Mouse (Mus musculus) left cerebral cortex, adult 6 months (tissue): ENCODE results near the gene Serinc2. TPM values are rescaled to one million over a fixed set of nuclear protein-coding genes. Genes with fewer than 3 reads are reported as not detected.

Experiments used
- long read RNA-seq, 2 experiments: library from polyadenylated mRNA; unstranded; transcript quantifications; one replicate each; pipeline ENCODE4 v2.0.0; 2019 to 2020
- polyA plus RNA-seq: library from polyadenylated mRNA; unstranded; fragments of <200 nt; fragmentation: Nextera tagmentation; gene quantifications from 2 replicates; pipeline ENCODE4 v1.2.3, GENCODE M21; 2021

Gene Serinc2
- polyA plus RNA-seq, result 3.5 and 4.2 TPM in 2 replicates
- long read RNA-seq, experiment 1, transcript Serinc2-201 (10 exons, 1,878 nt), result major isoform, 15 of 25 reads
- long read RNA-seq, experiment 1, partial matches to known transcripts, result 2 of 25 reads
- long read RNA-seq, experiment 1, other reads (novel, unspliced or antisense), result 8 of 25 reads
- long read RNA-seq, experiment 2, partial matches to known transcripts, result 1 of 1 reads
- long read RNA-seq, experiment 2, other reads (novel, unspliced or antisense), result 0 of 1 reads

GRCm38 (mm10) chr4:130279105-130279504, at the start of gene Serinc2:
Serinc2 (minus strand) TSS chr4:130279205.

GRCm38 (mm10) chr4:130308231-130309081, 29.5 kb upstream of the Serinc2 start, which contains the start of the genes Fabp3 and Gm10570:
Fabp3 (plus strand) TSS chr4:130308595.
Gm10570 (minus strand) TSS chr4:130308674.

GRCm38 (mm10) chr4:130222179-130222578, 56.8 kb downstream of the Serinc2 start, which contains the start of gene Gm853:
Gm853 (minus strand) TSS chr4:130222401.

Other genes starting within 250 kb of the Serinc2 start
- 1.4 and 1.9 TPM in 2 replicates for gene Col16a1, start 231.4 kb downstream of the Serinc2 start, polyA plus RNA-seq
- gene Pef1, start 176.6 kb downstream of the Serinc2 start, polyA plus RNA-seq, result 104 and 120 TPM in 2 replicates
- 1.2 and 1.8 TPM in 2 replicates for gene Hcrtr1, start 139.8 kb downstream of the Serinc2 start, polyA plus RNA-seq
- gene Tinagl1, start 104.1 kb downstream of the Serinc2 start, polyA plus RNA-seq, result 7.3 and 7.6 TPM in 2 replicates
- gene Gm853, start 56.8 kb downstream of the Serinc2 start, polyA plus RNA-seq, result not detected in 2 replicates
- 376 and 391 TPM in 2 replicates for gene Fabp3, start 29.4 kb upstream of the Serinc2 start, polyA plus RNA-seq
- 1.8 and 2.9 TPM in 2 replicates for gene Gm10570, start 29.5 kb upstream of the Serinc2 start, polyA plus RNA-seq
- 105 and 130 TPM in 2 replicates for gene Zcchc17, start 80.7 kb upstream of the Serinc2 start, polyA plus RNA-seq
- gene Snrnp40, start 80.9 kb upstream of the Serinc2 start, polyA plus RNA-seq, result 33.1 and 40.8 TPM in 2 replicates